Mouse (Mus musculus) hindbrain, embryonic 12.5 days (tissue): ENCODE measurements around the gene Ucp2. TPM values are rescaled to one million over a fixed set of nuclear protein-coding genes. Genes with fewer than 3 reads are reported as not detected.
"Not testable (repeated sequence)": the region's sequence is repeated elsewhere in the genome, so short reads cannot be mapped to it uniquely, and the experiment has no call there.

Source experiments
- ATAC-seq: fragments of 200-750 bp; cut with Nextera tagmentation; 2 replicates; pipeline ENCODE4 v1.8.0; 2017; ENCODE audit warnings: moderate TSS enrichment; ENCODE audit not compliant: low FRiP score
- H3K27ac ChIP-seq: fragments of 300-500 bp; sonication (generic); 2 replicates; pipeline ENCODE4 v1.5.1; 2016; ENCODE audit warnings: mild to moderate bottlenecking
- H3K27me3 ChIP-seq: fragments of 300-500 bp; sonication (generic); 2 replicates; pipeline ENCODE4 v1.6.1; 2016; ENCODE audit warnings: mild to moderate bottlenecking
- H3K36me3 ChIP-seq: fragments of 300-500 bp; sonication (generic); 2 replicates; pipeline ENCODE4 v1.6.1; 2016; ENCODE audit warnings: mild to moderate bottlenecking
- H3K4me1 ChIP-seq: fragments of 300-500 bp; sonication (generic); 2 replicates; pipeline ENCODE4 v1.6.1; 2016
- H3K4me2 ChIP-seq: fragments of 300-500 bp; sonication (generic); replicated peaks from 2 replicates; pipeline ENCODE4 v1.6.1; 2016; ENCODE audit warnings: mild to moderate bottlenecking
- H3K4me3 ChIP-seq: fragments of 300-500 bp; sonication (generic); 2 replicates; pipeline ENCODE4 v1.5.1; 2016; ENCODE audit warnings: mild to moderate bottlenecking
- H3K9ac ChIP-seq: fragments of 300-500 bp; sonication (generic); 2 replicates; pipeline ENCODE4 v1.6.1; 2016; ENCODE audit warnings: mild to moderate bottlenecking, moderate library complexity
- H3K9me3 ChIP-seq: fragments of 300-500 bp; sonication (generic); replicated peaks from 2 replicates; pipeline ENCODE4 v1.6.1; 2016; ENCODE audit warnings: mild to moderate bottlenecking
- WGBS: fragments of 180-500 bp; shearing (Covaris S2); methylation state at CpG from one replicate; pipeline ENCODE4 v1.1.7; 2016; 5-methylcytosine and 5-hydroxymethylcytosine counted together
- polyA plus RNA-seq: library from polyadenylated mRNA; unstranded; fragments of >200 nt; fragmentation: Nextera tagmentation; extraction: Ambion mirVana; gene quantifications from 2 replicates; pipeline ENCODE4 v1.2.1, GENCODE M21; 2016

The Ucp2 gene
- polyA plus RNA-seq, 1 experiment from 2014 or later, result 123 TPM

GRCm38 (mm10) chr7:100466781-100467510 lies 26.2 kb upstream of the Ucp2 start:
- no peak overlapping the region for H3K9ac ChIP-seq
- no peak overlapping the region for H3K4me3 ChIP-seq
- no peak for ATAC-seq
- peaks cover 55% of the 10 kb centered on the region for H3K36me3 ChIP-seq
- H3K4me2 ChIP-seq, result no peak overlapping the region
- 89% methylated on average over 11 of the region's 11 CpGs for WGBS
- no peaks in the 10 kb centered on the region for H3K4me1 ChIP-seq
- no peaks in the 10 kb centered on the region for H3K9me3 ChIP-seq
- peak overlapping the region; percentile 14; the same call in 1 of the 2 replicates for H3K27ac ChIP-seq
- H3K27me3 ChIP-seq, result no peaks in the 10 kb centered on the region

DNA sequence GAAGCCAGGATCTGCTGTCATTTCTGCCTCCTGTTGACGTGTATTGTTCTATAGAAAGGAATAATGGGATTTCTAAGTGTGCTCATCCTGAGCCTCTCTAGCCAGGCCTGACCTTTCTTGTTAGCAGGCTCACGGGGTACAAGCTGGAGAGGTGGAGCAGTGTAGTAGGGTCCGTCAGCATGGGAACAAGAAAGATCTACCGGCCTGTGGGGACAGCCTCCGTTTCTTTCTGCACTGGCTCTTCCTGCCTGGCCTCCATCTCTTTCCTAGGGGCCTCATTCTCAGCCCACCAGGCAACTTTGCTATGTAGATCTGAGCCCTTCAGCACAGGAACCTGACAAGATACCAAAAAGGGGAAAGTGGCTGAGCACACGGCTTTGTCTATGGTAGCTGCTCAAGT lies 24.4 kb upstream of the Ucp2 start:
- H3K27me3 ChIP-seq, result no peaks in the 10 kb centered on the region
- peaks cover 48% of the 10 kb centered on the region for H3K36me3 ChIP-seq
- H3K4me3 ChIP-seq, result no peak overlapping the region
- WGBS, result 87% methylated on average over 6 of the region's 6 CpGs
- H3K27ac ChIP-seq, result no peak overlapping the region
- ATAC-seq, result no peak
- H3K9me3 ChIP-seq, result no peaks in the 10 kb centered on the region
- no peaks in the 10 kb centered on the region for H3K4me1 ChIP-seq
- H3K4me2 ChIP-seq, result no peak overlapping the region
- no peak overlapping the region for H3K9ac ChIP-seq

GRCm38 (mm10) chr7:100469502-100469901 lies 23.6 kb upstream of the Ucp2 start:
- H3K4me2 ChIP-seq, result no peak overlapping the region
- no peaks in the 10 kb centered on the region for H3K4me1 ChIP-seq
- WGBS, result 89% methylated on average over 1 of the region's 1 CpGs
- no peak overlapping the region for H3K27ac ChIP-seq
- H3K27me3 ChIP-seq, result no peaks in the 10 kb centered on the region
- H3K36me3 ChIP-seq, result peaks cover 48% of the 10 kb centered on the region
- H3K4me3 ChIP-seq, result no peak overlapping the region
- no peak for ATAC-seq
- no peak overlapping the region for H3K9ac ChIP-seq
- H3K9me3 ChIP-seq, result no peaks in the 10 kb centered on the region

GRCm38 (mm10) chr7:100470796-100471406 lies 22.2 kb upstream of the Ucp2 start:
- Histone ChIP-seq H3K4me2 (no peak overlapping the region), H3K9ac (no peak overlapping the region), H3K27me3 (no peaks in the 10 kb centered on the region), H3K4me3 (no peak overlapping the region), H3K4me1 (no peaks in the 10 kb centered on the region), H3K27ac (no peak overlapping the region), H3K9me3 (no peaks in the 10 kb centered on the region), H3K36me3 (peaks cover 34% of the 10 kb centered on the region)
- ATAC-seq, result no peak
- WGBS, result 91% methylated on average over 11 of the region's 11 CpGs

DNA sequence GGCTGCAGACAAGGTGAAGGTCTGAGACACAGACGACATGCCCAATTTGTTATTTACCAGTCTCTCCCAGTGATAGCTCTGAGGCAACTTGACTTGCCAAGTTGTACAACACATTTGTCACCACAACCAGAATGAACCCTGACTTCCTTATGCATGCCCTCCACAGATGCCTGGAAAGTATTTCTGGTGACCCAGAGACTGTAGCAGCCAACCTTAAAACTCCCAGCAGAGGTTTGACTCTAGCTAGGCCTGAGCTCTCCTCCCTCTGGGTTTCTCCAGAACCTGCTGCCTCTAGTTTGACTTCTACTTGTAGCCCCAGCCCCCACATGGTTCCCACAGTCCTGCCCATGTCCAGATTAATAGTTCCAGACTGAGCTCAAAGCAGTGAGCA lies 21.7 kb upstream of the Ucp2 start:
- H3K9ac ChIP-seq, result no peak overlapping the region
- 88% methylated on average over 1 of the region's 1 CpGs for WGBS
- no peak for ATAC-seq

GRCm38 (mm10) chr7:100472777-100473176 lies 20.4 kb upstream of the Ucp2 start, which contains the start of gene Ucp3:
Gene Ucp3, plus strand, starts transcription at chr7:100472990.
- no peak within 1 kb of the TSS for H3K4me3 ChIP-seq
- no peaks in the 10 kb centered on the region for H3K27me3 ChIP-seq
- 84% methylated on average over 6 of the region's 6 CpGs for WGBS
- no peak within 1 kb of the TSS for H3K4me2 ChIP-seq
- H3K9ac ChIP-seq, result no peak within 1 kb of the TSS
- no peaks in the 10 kb centered on the region for H3K4me1 ChIP-seq
- no peak within 1 kb of the TSS for H3K27ac ChIP-seq
- no peaks in the 10 kb centered on the region for H3K9me3 ChIP-seq
- no peak for ATAC-seq
- peaks cover 26% of the 10 kb centered on the region for H3K36me3 ChIP-seq

More for the DNA sequence above, 21.7 kb upstream of the Ucp2 start:
- no peak overlapping the region for H3K4me3 ChIP-seq
- peaks cover 34% of the 10 kb centered on the region for H3K36me3 ChIP-seq
- H3K27me3 ChIP-seq, result no peaks in the 10 kb centered on the region
- no peak overlapping the region for H3K27ac ChIP-seq
- no peak overlapping the region for H3K4me2 ChIP-seq
- no peaks in the 10 kb centered on the region for H3K4me1 ChIP-seq
- H3K9me3 ChIP-seq, result no peaks in the 10 kb centered on the region

DNA sequence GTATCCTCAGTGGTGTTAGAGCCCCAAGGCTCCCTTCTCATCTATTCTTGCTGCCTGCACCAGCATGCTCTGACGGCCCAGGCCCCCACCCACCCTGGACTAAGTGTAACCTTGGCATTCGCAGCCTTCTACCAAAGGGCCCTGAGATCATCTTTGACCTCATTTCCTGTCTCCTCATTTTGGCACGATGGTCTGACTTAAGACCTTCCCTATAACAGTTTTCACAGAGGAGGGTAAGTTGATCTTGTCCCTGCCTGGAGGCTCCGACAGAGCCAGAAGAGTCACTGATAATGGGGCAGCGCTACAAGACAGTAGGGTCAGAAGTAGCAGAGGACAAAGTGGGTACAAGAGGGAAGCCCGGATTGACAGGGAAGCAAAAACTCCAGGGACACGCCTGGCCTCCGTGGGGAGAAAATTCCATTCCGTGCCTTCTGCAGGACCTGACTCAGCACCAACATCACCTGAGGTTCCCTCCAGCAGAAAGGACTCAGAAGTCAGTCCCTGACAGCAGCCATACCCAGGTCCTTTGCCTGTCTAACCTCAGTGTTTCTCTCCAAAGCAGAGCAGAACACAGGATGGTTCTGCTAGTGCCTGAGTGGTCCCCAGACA lies 19.2 kb upstream of the Ucp2 start:
- Histone ChIP-seq H3K27ac (no peak overlapping the region), H3K4me1 (no peaks in the 10 kb centered on the region), H3K9me3 (no peaks in the 10 kb centered on the region), H3K27me3 (no peaks in the 10 kb centered on the region), H3K4me2 (no peak overlapping the region), H3K4me3 (no peak overlapping the region), H3K36me3 (peaks cover 14% of the 10 kb centered on the region), H3K9ac (no peak overlapping the region)
- WGBS, result 82% methylated on average over 9 of the region's 9 CpGs
- ATAC-seq, result no peak

GRCm38 (mm10) chr7:100474680-100475079 lies 18.5 kb upstream of the Ucp2 start:
- H3K4me2 ChIP-seq, result no peak overlapping the region
- H3K9ac ChIP-seq, result no peak overlapping the region
- no peak overlapping the region for H3K27ac ChIP-seq
- no peaks in the 10 kb centered on the region for H3K4me1 ChIP-seq
- 54% methylated on average over 1 of the region's 1 CpGs for WGBS
- no peaks in the 10 kb centered on the region for H3K9me3 ChIP-seq
- no peak overlapping the region for H3K4me3 ChIP-seq
- H3K27me3 ChIP-seq, result no peaks in the 10 kb centered on the region
- ATAC-seq, result no peak
- peaks cover 8% of the 10 kb centered on the region for H3K36me3 ChIP-seq

DNA sequence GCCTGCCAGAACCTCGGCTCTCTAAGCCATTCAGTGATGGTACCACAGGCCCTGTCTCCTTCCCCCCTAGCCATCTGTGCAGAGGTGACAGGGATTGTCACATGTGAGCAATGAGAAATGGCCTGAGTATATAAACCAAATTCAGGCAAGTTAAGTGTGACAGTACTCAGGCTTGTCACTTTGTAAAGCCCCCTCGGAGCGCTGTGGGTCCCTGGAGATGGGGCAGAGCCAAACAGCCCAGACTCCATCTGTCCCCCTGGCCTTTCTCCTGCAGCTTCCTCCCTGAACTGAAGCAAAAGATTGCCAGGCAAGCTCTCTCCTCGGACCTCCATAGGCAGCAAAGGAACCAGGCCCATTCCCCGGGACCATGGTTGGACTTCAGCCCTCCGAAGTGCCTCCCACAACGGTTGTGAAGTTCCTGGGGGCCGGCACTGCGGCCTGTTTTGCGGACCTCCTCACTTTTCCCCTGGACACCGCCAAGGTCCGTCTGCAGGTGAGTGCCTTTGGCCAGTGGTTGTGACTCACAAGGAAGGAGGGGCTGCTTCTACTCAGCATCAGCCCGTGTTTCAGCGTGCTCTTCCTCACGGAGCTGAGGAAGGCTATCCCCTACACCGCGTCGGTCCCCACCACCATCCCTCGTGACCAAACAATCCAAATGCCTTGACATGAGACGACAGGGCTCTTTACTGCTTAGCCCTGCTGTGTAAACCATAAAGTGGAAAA lies 13.9 kb upstream of the Ucp2 start:
- H3K9me3 ChIP-seq, result no peaks in the 10 kb centered on the region
- H3K4me3 ChIP-seq, result no peak overlapping the region
- WGBS, result 81% methylated on average over 20 of the region's 20 CpGs
- no peak overlapping the region for H3K4me2 ChIP-seq
- no peak overlapping the region for H3K27ac ChIP-seq
- no peaks in the 10 kb centered on the region for H3K4me1 ChIP-seq
- no peak for ATAC-seq
- no peaks in the 10 kb centered on the region for H3K36me3 ChIP-seq
- H3K9ac ChIP-seq, result no peak overlapping the region
- H3K27me3 ChIP-seq, result no peaks in the 10 kb centered on the region

DNA sequence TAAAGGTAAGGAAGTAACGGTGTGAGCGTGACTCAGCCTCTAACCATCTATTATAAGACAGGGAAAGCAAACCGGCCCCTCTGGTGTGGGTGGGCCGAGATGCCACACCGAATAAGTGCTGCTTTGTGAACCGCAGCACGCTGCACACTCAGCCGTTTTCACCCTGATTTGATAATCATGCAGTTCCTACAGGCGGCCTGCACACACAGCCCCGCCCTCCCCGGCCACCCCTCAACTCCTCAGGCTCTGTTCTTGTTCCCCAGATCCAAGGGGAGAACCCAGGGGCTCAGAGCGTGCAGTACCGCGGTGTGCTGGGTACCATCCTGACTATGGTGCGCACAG lies 13.3 kb upstream of the Ucp2 start:
- H3K4me2 ChIP-seq, result no peak overlapping the region
- WGBS, result 76% methylated on average over 15 of the region's 15 CpGs
- 0 out of 2 replicates have a peak, but pooled peaks have one; percentile 19 for ATAC-seq

GRCm38 (mm10) chr7:100480175-100480574 lies 13.0 kb upstream of the Ucp2 start:
- Histone ChIP-seq H3K27ac (no peak overlapping the region), H3K4me3 (no peak overlapping the region), H3K9ac (no peak overlapping the region), H3K4me2 (no peak overlapping the region), H3K36me3 (no peaks in the 10 kb centered on the region), H3K4me1 (no peaks in the 10 kb centered on the region), H3K27me3 (no peaks in the 10 kb centered on the region), H3K9me3 (no peaks in the 10 kb centered on the region)
- WGBS, result 81% methylated on average over 17 of the region's 17 CpGs
- no peak for ATAC-seq

More for the DNA sequence above, 13.3 kb upstream of the Ucp2 start:
- Histone ChIP-seq H3K4me1 (no peaks in the 10 kb centered on the region), H3K27ac (no peak overlapping the region), H3K4me3 (no peak overlapping the region), H3K9ac (no peak overlapping the region), H3K9me3 (no peaks in the 10 kb centered on the region), H3K36me3 (no peaks in the 10 kb centered on the region), H3K27me3 (no peaks in the 10 kb centered on the region)

- not testable (repeated sequence) for H3K36me3 ChIP-seq, H3K4me1 ChIP-seq, H3K4me2 ChIP-seq, H3K27me3 ChIP-seq, H3K27ac ChIP-seq, H3K9me3 ChIP-seq, ATAC-seq, H3K4me3 ChIP-seq, H3K9ac ChIP-seq
- WGBS, result 86% methylated on average over 2 of the region's 2 CpGs
Observed at GRCm38 (mm10) chr7:100482046-100482445, 11.1 kb upstream of the Ucp2 start.
